Mouse (Mus musculus): ENCODE measurements around the gene Uggt2.

Uggt2 gene

DNA sequence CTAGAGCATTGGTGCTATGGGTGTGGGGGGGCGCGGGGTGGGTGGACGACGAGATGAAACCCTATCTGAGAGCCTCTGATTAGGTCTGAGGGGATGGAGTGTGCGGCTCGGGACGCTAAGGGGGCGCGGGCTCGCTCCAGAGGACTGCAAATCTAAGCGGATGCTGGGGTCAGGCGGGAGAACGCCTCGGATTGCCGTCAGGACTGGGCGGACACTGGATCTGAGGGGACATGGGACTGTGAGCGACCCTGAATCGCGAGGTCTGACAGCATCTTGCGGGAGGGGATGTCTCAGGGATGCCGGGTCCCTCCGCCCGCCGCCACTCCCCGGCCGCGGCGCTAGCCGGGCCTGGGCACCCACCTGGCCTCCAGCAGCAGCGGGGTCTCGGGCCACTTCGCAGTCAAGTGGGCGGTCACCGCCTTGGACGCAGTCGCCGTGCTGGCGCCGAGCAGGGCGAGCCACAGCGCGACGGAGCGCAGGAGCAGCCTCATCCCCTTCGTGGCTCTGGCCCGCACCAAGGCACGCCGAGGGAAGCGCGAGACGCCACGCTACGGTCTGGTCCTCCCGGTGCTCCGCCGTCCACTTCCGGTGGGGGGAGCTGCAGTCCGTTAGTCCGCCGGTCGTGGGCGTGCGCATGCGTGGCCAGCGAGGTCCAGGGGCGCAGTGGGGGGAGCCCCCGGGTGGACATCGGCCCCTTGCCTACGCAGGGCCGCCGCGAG is at the start of gene Uggt2:
Uggt2 (minus strand) TSS at position 580 of the 719 bp plus-strand sequence.
- DNase-seq (ENCODE audit: low spot score) = peak; percentile 74

DNA sequence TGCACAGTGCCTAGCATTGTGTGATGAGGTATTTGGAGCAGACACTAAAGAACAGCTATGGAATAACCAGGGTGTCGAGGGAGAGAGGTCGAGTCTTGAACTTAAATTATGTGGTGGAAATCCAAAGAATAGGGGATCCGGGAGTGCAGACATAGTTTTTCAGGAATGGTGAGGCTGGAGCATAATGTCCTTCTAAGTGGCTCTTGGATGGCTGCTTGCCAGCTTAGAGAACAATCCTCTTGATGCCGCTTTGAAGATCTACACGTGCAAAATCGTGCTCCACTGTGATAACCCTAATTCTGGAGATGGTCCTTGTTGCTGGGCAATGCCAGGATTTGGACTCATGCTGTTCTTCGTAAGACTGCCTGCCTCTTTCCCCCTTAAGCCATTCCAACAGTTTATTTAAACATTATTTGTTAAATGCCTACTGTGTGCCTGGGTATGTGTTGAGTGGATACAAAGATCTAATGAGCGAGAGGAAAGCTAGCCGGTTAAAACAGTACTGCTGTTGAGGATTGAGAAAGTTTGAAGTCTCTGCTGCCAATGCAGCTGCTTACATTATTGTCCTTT is 40.2 kb upstream of the Uggt2 start:
- no peak for DNase-seq (ENCODE audit: low spot score)

DNA sequence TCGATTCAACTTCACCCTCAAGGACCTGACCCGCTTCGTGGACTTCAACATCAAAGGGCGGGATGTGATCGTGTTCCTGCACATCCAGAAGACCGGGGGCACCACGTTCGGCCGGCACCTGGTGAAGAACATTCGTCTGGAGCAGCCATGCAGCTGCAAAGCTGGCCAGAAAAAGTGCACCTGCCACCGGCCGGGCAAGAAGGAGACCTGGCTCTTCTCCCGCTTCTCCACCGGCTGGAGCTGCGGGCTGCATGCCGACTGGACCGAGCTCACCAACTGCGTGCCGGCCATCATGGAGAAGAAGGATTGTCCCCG is 39.5 kb upstream of the Uggt2 start:
- DNase-seq (ENCODE audit: low spot score) = no peak

DNA sequence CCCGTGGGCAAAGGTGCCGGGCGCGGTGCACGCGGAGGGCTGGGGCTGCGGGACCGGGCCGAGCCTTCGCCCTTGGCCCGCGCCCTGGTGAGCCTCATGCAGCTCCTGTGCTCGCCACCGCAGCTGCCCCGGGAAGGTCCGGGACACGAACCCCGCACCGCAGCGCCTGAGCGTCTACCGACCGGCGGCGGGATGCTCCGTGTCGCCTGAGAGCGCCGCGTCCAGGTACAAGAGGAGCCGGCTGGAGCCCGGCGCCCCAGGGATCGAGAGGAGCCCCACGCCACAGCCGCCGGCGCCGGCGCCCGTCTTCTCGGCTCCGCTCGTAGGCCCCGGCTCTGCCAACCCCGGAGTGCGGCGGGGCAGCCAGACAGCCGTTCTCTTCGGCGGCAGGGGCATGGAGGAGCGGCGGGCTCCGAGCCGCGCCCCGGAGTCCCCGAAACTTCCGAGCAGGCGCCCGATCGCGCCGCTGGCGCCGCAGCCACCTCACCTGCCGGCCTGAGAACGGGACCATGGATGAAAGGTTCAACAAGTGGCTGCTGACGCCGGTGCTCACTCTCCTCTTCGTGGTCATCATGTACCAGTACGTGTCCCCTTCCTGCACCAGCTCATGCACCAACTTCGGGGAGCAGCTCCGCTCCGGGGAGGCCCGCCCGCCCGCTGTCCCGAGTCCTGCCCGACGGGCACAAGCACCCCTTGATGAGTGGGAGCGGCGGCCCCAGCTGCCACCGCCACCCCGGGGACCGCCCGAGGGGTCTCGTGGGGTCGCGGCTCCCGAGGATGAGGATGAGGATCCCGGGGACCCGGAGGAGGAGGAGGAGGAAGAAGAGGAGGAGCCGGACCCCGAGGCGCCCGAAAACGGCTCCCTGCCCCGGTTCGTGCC is 38.9 kb upstream of the Uggt2 start, which contains the start of gene Hs6st3:
Hs6st3 (plus strand) TSS at position 436 of the 880 bp plus-strand sequence.
- DNase-seq (ENCODE audit: low spot score) = no peak

DNA sequence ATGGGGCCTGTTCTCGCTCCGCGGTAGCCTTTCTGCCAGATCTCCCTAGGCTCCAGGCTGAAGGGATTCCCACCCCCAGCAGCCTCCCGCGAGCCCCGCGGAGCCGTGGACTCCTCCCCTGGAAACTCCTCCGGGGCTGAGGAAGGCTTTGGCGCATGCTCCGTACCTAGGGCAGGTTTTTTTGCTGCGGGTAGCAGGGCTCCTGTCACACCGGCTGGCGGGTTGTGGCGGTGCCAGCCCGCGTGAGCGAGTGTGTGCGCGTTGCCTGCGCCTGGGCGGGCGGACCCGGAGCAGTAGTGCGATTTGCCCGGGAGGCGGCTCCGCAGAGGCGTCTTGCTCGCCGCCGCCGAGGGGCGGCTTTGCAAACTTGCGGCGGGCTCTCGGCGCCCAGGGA is 38.3 kb upstream of the Uggt2 start:
- DNase-seq (ENCODE audit: low spot score) = no peak

DNA sequence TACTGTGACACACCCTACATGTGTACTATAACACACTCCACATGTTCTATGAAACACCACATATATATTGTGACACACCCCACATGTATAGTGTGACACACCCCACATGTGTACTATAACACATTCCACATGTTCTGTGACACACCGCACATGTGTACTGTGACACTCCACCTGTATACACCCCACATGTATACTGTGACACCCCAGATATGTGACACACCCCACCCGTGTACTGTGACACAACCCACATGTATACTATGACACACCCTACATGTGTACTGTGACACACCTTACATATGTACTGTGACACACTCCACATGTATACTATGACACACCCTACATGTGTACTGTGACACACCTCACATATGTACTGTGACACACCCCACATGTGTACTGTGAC is 28.1 kb upstream of the Uggt2 start:
- no peak for DNase-seq (ENCODE audit: low spot score)

DNA sequence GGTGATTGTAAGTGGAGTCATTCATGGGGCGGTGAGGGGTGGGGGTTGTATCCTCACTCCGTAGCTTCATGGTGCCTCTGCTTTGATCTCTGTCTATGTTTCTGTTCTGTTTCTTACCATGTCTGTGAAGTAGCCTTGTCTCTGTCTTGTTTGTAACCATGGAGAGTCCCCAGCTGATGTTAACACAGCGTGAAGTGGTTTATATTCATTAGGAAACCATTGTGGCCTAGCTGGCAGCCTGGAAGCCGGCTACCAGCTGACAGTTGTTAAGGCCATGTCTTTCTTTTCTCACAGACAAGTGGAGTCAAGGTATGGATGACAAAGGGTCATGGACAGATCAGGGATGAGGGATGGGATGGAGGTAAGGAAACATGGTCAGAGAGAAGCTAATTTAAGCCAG is 26.6 kb upstream of the Uggt2 start:
- no peak for DNase-seq (ENCODE audit: low spot score)

DNA sequence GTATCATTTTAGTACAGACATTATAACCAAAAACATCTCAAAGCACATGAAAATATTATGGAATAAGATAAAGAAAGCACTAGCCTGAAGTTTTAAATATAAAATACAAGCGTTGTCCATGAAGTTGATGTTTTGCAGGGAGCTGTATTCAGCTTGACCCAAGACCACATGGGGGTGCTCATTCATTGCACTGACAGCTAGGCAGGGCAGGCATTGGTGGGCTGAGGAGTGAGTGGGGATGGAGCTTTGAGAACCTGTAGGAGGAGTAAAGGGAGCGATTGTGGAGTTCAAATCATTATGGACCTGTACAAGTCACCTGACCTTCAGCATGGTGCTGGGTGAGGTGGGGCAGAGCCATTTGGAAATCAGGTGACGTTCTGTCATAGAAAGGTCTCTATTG is 24.8 kb upstream of the Uggt2 start:
- no peak for DNase-seq (ENCODE audit: low spot score)

DNA sequence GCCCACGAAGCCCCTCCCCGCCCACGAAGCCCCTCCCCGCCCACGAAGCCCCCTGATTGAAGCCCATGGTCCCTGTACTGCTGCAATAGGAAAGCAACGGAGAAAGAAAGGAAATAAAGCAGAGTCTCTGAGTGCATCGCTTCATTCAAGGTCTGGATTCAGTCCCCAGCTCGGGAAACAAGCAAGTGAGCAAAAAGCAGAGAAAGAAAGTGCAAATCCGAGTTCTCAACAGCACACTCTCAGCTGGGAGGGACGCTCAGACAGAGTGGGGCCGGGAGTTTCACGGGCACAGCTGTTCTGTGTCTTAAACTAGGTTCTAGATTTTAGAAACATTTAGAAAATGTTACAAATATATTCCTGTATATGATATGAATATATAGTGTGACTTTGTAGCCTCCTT is 24.4 kb upstream of the Uggt2 start:
- DNase-seq (ENCODE audit: low spot score) = no peak

DNA sequence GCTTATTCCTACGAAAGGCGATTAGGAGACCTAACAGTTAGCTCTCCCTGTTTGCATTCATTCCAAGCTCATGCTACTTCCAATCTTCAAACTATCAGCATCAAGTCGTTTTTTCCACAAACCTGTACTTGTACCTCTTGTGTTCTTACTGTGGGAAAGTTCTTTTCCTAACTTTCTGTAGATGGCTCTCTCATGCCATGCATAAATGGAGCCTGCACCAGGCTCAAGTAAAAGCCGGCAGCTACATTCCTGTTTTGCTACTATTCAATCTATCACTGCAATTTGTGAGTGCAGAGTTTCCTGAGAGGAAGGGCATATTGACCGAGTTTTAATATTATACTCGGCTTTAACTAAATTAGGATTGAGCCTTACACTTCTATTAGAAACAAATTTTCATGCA is 13.3 kb upstream of the Uggt2 start:
- no peak for DNase-seq (ENCODE audit: low spot score)

DNA sequence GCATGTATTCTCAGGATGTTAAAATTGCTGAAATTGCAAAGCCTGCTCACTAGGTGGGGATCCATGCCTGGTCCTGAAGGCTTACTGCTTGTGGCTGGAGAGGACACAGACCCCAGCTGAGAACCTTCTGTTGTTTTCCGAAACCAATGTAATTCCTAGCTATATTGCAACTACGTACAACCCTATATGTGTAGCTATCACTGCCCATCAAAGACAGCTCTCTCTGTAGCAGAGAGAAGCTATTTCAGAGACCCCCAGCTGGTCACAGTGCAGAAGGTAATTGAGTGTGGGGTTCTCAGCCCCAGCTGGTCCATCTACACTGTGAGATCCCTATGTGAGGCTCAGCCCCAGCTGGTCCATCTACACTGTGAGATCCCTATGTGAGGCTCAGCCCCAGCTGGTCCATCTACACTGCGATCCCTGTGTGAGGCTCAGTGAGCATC is 10.6 kb upstream of the Uggt2 start:
- no peak for DNase-seq (ENCODE audit: low spot score)

DNA sequence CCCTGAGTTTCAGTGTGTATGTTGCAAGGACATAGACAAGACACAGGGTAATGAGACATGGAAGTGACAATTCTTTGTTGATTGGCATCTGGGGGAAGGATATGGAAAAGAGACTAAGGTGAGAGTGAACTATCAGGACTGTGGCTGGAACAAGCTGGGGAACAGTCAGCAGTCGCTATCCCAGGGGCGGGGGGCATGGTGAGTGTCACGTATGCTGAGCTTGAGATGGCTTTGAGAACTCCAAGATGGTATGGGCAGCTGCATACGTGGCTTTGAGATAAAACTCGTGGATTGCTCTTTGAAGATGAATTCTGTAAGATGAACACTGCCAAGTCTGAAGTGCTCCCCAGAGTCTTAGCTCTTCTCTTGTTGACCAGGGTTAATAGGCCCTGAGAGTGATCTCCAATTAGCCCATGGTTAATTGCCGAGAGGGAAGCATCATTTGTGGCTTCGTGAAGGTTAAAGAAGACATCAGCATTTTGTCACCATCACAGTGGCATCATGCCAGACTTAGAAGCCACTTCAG is 9.6 kb upstream of the Uggt2 start:
- DNase-seq (ENCODE audit: low spot score) = no peak

DNA sequence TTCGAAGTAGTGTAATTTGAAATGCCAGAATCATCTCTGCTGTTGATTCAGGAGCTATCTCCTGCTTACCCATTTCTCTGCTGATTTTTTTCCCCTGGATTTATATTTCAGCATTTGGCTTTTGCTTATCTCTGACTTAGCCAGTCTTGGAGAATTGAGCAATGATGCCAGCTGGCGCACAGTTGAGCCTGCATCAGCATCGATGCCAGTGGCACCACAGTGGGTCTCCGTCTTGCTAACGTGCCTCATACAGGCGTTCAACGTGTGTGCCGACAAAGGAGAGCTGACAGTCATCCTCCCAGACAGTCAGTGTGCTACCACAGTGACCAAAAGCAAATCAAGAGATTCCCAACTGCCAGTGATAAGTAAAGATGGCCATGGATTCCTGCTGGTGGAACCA is 8.4 kb upstream of the Uggt2 start:
- DNase-seq (ENCODE audit: low spot score) = no peak

DNA sequence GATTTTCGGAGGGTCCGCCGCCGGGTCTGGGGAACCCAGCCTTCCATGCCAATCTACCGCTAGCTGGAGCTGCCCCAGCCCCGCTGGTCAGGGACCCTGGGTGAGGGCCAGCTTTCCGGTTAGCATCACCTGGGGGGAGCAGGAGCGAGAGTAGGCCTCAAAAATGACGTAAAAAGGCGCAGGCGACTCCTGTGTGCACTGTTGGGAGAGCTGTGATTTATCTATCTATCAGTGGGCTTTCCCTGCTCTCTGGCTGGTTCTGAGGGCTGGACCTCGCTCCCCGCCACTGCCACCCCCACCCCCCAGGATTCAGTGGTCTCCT is 301 bp upstream of the Uggt2 start:
- no peak for DNase-seq (ENCODE audit: low spot score)

DNA sequence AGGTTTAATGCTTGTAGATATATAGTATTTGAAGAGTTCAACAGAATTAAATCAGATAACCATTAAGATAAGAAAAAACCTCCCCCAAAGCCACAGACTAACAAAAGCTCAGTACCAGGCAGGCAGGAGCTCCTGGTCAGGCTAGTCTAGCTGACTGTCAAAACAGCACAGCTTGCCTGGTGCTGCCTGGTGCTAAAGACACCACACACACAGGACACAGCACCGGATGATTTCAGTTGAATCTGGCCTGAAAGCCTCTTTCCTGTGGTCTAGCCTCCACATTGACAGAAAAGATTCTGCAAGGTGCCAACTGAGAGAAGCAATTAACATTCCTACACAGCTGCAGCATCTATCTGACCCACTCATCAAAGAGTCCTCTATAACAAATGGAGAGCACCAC is 37.4 kb downstream of the Uggt2 start:
- DNase-seq (ENCODE audit: low spot score) = no peak

DNA sequence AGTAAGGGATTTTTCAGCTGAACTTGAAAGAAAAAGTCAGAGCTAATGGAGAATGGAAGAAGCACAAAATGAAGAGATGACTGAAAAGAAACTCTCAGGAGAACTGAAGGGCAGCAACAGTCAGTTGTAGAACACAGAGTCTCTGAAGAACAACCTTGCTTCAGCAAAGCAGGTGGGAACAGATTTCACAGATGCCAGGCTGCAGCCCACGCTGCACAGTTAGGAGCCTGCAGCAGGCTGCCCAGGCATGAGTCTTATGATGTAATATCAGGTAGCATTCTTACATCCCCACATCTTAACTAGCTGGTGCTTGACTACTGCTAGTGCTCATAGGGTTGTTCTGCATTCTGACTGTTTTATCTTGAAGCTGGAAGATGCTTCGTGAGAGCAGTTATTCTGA is 38.5 kb downstream of the Uggt2 start:
- DNase-seq (ENCODE audit: low spot score) = no peak

DNA sequence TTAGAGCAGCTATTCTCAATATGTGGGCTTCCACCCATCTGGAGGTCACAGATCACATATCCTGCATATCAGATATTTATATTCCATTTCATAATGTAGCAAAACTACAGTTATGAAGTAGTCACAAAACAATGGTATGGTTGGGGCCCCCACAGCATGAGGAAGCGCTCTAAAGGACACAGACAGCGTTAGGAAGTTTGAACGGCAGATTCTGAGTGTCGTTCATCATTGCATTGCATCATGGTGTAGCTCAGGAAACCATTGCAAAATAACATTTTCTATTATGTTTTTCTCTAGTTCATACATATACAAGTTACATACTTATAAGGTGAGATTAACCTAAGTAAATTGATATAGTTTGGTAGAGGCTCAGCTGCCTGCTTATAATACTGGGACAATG is 42.2 kb downstream of the Uggt2 start:
- DNase-seq (ENCODE audit: low spot score) = no peak

DNA sequence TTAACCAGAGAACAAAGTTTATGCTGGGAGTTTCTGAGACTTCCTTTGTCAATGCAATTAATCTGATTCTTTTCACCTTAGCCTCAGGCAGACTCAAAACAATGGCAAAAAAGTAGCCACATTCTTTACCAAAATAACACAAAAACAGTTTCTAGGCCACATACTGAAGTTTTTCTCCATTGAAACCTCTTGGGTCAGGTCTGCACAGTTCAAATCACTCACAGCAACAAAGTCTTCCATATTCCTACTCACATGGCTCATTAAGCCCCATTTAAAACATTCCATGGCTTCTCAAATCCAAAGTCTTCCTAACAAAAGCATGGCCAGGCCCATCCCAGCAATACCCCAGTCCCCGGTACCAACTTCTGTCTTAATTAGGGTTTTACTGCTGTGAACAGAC is 46.3 kb downstream of the Uggt2 start:
- DNase-seq (ENCODE audit: low spot score) = no peak

DNA sequence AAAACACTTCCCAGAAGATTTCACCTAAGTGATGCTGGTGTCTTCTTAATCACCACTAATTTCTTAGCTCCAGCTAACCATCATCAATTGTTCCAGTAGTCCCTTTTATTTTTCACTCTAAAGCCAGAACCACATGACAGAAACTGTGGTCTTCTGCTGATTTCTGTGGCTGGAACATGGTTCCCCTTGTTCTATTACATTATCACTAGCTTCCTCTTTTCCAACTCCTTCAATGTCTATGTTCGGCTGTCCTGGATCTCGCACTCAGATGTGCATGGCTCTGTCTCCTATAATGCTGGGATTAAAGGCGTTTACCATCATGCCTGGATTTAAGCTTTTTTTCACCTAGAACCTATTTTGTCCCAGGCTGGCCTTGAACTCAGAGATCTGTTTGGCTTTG is 46.9 kb downstream of the Uggt2 start:
- DNase-seq (ENCODE audit: low spot score) = no peak

DNA sequence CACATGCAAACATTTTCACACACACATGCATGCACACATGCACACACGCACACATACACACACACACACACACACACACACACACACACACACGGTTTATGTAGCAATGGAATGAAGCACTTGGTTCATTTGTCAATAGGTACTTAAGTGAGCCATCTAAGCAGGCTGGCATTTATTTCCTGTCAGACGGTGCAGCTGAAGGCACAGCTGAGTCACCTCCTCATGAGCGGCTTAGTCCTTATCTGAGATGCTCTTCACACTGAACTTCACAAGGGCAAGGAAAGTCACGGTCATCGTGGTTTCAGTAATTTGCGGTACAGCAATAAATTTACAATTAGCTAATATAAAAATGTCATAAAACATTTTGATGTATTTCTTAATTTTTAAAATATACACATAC is 55.5 kb downstream of the Uggt2 start:
- no peak for DNase-seq (ENCODE audit: low spot score)

DNA sequence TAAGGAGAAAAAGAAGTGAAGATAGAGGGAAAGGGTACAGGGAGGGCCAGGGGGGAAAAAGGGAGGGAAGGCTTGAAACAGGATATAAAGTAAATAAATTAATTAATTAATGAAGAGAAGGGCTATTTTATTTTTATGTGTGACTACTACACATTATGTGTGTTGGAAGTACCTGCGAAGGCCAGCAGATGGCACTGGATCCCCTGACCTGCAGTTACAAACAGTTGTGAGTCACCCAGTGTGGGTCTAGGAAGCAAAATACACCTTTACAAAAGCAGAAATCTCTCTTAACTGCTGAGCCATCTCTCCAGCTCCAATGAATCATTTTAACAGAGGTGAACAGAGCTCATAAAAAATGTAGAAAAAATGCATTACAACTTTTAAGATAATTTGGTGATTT is 59.0 kb downstream of the Uggt2 start:
- peak; percentile 20 for DNase-seq (ENCODE audit: low spot score)

DNA sequence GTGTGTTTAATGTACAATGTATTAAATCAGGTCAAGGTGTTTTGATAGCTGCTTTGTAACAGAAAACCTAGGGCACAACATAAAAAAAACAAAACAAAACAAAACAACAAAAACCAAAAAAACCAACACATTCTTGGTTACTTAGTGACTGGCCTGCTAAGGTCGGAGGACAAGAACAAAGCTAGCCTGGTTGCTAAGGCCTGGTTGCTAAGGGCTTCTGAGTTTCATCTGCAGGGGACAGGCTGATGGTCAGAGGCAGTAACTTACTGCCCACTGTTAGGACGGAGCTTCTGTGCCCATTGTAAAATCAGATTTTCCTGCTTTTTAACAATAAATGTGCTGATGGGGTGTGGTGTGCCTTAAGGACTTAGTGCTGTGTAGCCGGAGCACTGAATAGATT is 61.5 kb downstream of the Uggt2 start:
- DNase-seq (ENCODE audit: low spot score) = no peak

DNA sequence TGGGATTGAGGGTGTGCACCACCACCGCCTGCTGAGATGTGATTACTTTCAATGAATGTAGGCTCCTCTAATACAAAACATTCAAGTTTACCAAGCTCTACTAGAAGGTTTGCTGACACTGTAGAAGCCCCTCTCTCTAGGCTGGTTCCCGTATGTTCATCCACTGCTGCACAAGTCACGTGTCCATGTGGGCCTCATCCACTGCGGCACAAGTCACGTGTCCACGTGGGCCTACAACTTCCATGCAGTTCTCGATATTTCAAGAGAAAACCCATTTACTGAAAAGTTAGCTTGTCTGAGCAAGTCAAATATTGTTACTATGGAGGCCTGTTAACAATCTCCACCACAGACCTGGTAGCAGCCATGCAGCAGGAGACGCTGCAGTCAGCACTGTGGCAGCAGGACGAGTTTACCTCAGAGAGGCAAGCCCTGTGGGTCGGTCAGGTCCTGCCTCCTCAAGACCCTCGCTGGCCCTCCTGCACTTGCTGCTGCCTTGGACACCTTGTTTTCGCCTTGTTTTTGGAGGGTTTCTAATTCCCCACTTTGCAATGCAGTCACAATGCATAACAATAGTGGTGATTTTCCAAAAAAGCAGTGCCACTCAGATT is 62.0 kb downstream of the Uggt2 start:
- DNase-seq (ENCODE audit: low spot score) = no peak
